Mouse (Mus musculus): Measurements from ENCODE around the gene Arhgap29.

Gene Arhgap29

DNA sequence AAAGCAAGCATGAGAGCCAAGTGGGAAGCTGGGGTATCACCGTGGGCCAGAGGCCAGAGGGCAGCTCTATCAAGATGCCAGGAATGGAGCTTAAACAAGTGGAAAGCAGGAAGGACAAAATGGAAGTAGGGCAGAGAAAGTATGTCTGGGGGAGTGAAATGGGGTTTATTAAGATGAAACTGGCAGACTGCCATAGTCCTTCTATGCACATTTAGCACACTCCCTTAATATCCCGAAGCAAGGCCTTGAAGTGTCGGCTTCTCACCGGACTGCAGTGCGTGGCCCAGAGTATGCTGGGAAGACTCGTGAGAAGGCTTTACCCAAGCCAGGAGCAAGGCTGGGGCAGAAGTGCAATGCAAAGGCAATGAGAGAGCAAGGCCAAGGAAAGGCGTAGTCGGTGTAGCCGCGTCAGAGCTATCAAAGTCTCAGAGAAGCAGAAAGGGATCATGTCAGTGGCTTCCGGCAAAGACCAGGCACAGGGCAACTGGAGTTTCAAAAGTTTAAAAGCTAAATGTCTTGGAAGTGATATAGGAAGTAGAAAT is 11.1 kb upstream of the Arhgap29 start:
- in situ Hi-C loops (cut with MboI, MseI): no loop called here

DNA sequence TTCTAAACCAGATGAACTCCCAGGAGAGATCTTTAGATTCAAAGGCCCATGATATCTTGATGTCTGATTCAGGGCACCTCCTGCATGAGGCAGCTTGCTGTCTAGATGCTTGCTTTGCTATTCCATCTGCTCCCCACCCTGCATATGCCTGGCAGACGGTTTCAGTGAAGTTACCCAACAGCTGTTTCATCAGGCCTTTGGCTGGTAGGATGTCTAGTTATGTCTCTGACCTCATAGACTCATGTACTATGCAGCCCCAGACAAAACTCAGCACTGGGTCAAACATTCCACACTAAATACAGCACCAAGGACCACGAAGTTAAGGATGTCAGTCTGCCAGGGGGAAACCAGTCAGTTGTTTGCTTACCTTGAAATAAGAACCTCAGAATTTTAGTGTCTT is 6.4 kb upstream of the Arhgap29 start:
- in situ Hi-C loops (cut with MboI, MseI): no loop called here

GRCm38 (mm10) chr3:121946765-121947164 is 5.6 kb upstream of the Arhgap29 start:
- in situ Hi-C loops (cut with MboI, MseI): no loop called here

DNA sequence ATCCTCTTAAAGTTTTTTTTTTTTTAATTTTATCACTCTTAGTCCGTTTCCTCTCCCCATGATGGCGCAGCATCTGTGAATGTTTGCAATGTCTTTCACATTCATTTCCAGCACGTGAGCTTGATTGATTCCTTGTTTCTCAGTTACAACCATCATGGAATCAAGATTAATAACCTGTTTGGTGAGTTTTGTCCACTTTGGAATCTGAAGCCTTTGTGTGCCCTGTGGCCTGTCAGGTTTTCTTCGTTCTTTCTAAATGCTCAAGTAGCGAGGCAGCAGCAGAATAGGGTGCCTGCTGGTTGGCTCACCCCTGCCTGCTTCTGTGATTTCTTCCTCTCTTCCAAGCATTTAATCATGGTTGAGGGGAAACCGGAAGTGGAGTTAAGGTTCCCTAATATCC is 2.2 kb upstream of the Arhgap29 start:
- in situ Hi-C loops (cut with MboI, MseI): loop anchor here (10.0 kb wide), 1 partner anchor 155 kb away; no protein-coding TSS in a partner anchor

- in situ Hi-C loops (cut with MboI, MseI): loop anchor here (10.0 kb wide), 1 partner anchor 154 kb away; no protein-coding TSS in a partner anchor
Observed at GRCm38 (mm10) chr3:121951116-121951515, 1.2 kb upstream of the Arhgap29 start.

DNA sequence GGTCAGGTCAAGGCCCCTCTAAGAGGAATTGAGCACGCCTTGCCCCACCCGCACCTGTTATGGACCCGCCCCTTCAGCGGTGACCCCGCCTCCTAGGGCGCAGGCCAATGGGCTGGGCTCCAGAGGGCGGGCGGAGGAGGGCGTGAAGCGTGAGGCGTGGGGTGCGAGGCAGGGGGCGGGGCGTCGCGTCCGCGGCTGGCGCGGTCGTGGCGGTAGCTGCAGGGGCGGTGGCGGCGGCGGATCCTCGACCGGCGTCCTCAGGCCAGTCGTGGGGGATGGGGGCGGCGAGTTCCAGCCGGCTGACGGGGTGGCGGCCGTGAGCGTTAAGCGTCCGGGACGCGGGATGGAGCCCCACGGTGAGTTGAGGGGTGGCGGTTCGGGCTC is 700 bp downstream of the Arhgap29 start:
- in situ Hi-C loops (cut with MboI, MseI): loop anchor here (10.0 kb wide), 1 partner anchor 152 kb away; no protein-coding TSS in a partner anchor

- in situ Hi-C loops (cut with MboI, MseI): loop anchor here (10.0 kb wide), 1 partner anchor 151 kb away; no protein-coding TSS in a partner anchor
Observed at GRCm38 (mm10) chr3:121953433-121954161, 1.3 kb downstream of the Arhgap29 start.

GRCm38 (mm10) chr3:121954421-121954820 is 2.1 kb downstream of the Arhgap29 start:
- in situ Hi-C loops (cut with MboI, MseI): loop anchor here (10.0 kb wide), 1 partner anchor 150 kb away; no protein-coding TSS in a partner anchor

DNA sequence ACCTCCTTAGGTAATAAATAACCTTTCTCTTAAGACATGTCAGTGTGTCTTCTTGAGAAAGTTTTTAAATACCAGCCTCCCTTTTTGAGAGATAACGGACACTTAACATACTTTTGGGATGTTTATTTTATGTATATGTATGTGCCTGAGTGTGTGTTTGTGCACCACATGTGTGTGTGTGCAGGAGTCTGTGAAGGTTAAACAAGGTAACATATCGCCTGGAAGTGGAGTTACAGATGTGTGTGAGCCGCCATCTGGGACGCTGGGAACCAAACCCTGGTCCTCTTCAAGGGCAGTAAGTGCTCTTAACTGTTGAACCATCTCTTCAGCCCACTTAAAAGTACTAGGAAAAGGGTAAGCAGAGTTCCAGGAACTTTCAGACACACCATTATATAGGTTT is 3.2 kb downstream of the Arhgap29 start:
- in situ Hi-C loops (cut with MboI, MseI): loop anchor here (10.0 kb wide), 1 partner anchor 149 kb away; no protein-coding TSS in a partner anchor

GRCm38 (mm10) chr3:121956789-121957188 is 4.4 kb downstream of the Arhgap29 start:
- in situ Hi-C loops (cut with MboI, MseI): loop anchor here (10.0 kb wide), 1 partner anchor 148 kb away; no protein-coding TSS in a partner anchor

- in situ Hi-C loops (cut with MboI, MseI): loop anchor here (10.0 kb wide), 1 partner anchor 147 kb away; no protein-coding TSS in a partner anchor
Observed at GRCm38 (mm10) chr3:121957606-121958344, 5.4 kb downstream of the Arhgap29 start.

- in situ Hi-C loops (cut with MboI, MseI): loop anchor here (5.0 kb wide), 1 partner anchor 77 kb away; no protein-coding TSS in a partner anchor
Observed at GRCm38 (mm10) chr3:121964173-121964572, 11.8 kb downstream of the Arhgap29 start.

DNA sequence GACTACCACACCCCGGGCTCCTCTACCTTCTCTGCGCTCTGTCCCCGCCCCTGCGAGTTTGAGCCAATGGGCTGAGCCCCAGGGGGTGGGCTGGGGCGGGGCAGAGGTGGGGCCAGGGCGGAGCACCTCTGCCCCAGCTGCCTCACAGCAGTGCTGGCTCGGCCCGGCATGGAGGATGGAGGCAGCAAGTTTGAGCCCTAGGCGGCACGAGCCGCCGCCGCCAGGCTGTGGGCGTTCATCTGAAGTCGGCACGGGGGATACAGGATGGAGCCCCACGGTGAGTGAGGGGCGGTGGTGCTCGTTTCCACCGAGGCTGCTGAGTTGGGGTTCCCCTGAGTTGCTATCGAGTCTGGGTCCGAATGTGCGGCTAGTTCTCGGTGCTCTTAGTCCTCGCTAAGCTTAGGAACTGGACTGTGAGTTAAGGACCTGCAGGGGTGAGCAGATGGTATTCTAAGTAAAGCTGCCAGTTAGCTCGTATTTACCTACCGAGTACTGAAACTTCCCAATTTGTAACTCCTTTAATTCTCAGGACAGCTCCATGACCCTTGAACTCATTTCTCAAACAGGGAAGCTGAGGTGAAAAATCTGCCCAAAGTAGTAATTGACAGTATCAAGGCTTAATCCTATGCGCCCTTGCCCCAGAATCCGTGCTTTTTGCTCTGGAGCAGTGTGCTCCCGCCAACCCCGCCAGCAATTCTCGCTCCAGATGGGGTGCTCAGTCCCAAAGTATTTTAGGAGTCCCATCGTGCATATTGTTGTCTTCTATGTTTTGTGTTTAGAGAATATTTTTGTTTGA is 15.5 kb downstream of the Arhgap29 start:
- in situ Hi-C loops (cut with MboI, MseI): no loop called here

DNA sequence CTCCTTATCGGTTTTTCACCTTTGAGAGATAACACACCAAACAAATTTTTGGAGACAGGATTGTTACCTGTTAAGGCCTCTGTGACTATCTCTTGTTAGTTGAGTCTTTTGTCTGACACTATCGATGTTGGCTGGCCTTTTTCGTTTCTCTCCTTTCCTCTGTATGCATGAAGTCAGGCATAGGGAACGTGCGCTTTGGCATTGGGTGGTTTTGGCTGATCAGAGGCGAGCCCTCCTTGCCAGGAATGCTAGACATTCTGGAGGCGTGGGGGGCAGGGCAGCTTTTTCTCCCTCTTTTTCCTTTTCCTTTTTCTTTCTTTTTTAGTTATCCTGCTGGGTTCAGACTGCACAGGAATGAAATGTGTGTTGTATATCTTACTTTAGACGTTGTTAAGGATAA is 16.3 kb downstream of the Arhgap29 start:
- in situ Hi-C loops (cut with MboI, MseI): no loop called here

GRCm38 (mm10) chr3:121969451-121969850 is 17.1 kb downstream of the Arhgap29 start:
- in situ Hi-C loops (cut with MboI, MseI): no loop called here

GRCm38 (mm10) chr3:121973761-121974160 is 21.4 kb downstream of the Arhgap29 start:
- in situ Hi-C loops (cut with MboI, MseI): no loop called here

DNA sequence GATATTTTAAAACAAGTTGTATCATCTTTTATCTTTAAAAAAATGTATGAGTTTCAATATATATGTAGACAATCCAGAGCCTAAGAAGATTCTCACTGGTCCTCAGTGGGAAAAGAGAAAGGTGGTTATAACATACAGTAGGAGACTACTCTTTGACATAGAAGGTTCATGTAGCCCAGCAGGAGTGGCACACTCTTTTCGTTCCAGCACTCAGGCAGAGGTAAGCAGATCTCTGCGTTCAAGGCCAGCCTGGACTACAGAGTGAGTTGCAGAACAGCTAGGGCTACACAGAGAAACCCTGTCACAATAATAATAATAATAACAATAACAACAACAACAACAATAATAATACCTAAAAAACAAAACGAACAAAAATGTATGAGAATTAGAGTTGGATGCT is 23.0 kb downstream of the Arhgap29 start:
- in situ Hi-C loops (cut with MboI, MseI): no loop called here

- in situ Hi-C loops (cut with MboI, MseI): no loop called here
Observed at GRCm38 (mm10) chr3:121981306-121981705, 29.0 kb downstream of the Arhgap29 start.

- in situ Hi-C loops (cut with MboI, MseI): no loop called here
Observed at GRCm38 (mm10) chr3:121982450-121982849, 30.1 kb downstream of the Arhgap29 start.

DNA sequence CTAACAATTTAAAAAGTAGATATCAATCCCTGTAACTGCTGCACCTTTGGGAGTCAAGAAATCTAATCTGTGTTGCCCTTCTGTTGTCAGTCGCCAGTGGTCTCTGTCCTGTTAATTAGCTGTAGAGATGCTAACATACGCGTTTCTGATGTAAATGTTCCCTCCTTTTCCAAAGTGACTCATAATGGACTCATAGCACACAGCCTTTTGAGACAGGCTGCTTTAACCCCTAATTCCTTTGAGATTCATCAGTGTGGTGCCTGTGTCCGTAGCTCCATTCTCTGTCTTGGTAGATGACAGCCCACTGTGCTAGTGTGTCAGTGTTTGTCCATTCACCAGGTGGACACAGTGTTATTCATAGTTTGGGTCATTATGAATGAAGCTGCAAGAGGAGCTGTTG is 42.8 kb downstream of the Arhgap29 start:
- in situ Hi-C loops (cut with MboI, MseI): no loop called here

GRCm38 (mm10) chr3:121999934-122000333 is 47.6 kb downstream of the Arhgap29 start:
- in situ Hi-C loops (cut with MboI, MseI): no loop called here

All from regulatory T cell (primary cell).